Mouse (Mus musculus) MN1 (cell line): ENCODE measurements around the gene Kcnj14.
A peak's percentile ranks its signal among the peaks of the same experiment; 100 is the strongest.

Source experiments
- DNase-seq: peaks from one replicate; pipeline ENCODE4 v3.0.0-alpha.2; 2016; ENCODE audit warnings: low spot score

The Kcnj14 gene

GRCm38 (mm10) chr7:45831128-45831525, 6.5 kb upstream of the Kcnj14 start:
- DNase-seq: peak; percentile 51

- peak; percentile 92 for DNase-seq
These were observed 6.0 kb upstream of the Kcnj14 start, which contains the start of gene Grwd1 for GRCm38 (mm10) chr7:45830427-45831127. Gene Grwd1 (minus strand): TSS chr7:45830944.

- no peak for DNase-seq
These were observed 2.0 kb upstream of the Kcnj14 start for GRCm38 (mm10) chr7:45826631-45827030.

- no peak for DNase-seq
These were observed 3.7 kb downstream of the Kcnj14 start for GRCm38 (mm10) chr7:45820913-45821312.

GRCm38 (mm10) chr7:45819843-45820242, 4.7 kb downstream of the Kcnj14 start:
- no peak for DNase-seq

GRCm38 (mm10) chr7:45815984-45816351, 8.6 kb downstream of the Kcnj14 start:
- DNase-seq: no peak

- DNase-seq: no peak
These were observed 9.1 kb downstream of the Kcnj14 start for GRCm38 (mm10) chr7:45815323-45815983.

GRCm38 (mm10) chr7:45814841-45815240, 9.7 kb downstream of the Kcnj14 start:
- no peak for DNase-seq

- peak; percentile 98 for DNase-seq
These were observed 10.5 kb downstream of the Kcnj14 start, which contains the start of gene Cyth2 for GRCm38 (mm10) chr7:45813787-45814779. Gene Cyth2 (minus strand): TSS chr7:45814581.

GRCm38 (mm10) chr7:45812921-45813320, 11.7 kb downstream of the Kcnj14 start:
- DNase-seq: no peak

- DNase-seq: peak; percentile 32
These were observed 15.1 kb downstream of the Kcnj14 start for GRCm38 (mm10) chr7:45809276-45810075.

GRCm38 (mm10) chr7:45808471-45808870, 16.1 kb downstream of the Kcnj14 start:
- no peak for DNase-seq

- DNase-seq: no peak
These were observed 18.6 kb downstream of the Kcnj14 start for GRCm38 (mm10) chr7:45805941-45806340.

- DNase-seq: no peak
These were observed 22.0 kb downstream of the Kcnj14 start for GRCm38 (mm10) chr7:45802551-45802950.

GRCm38 (mm10) chr7:45801348-45801747, 23.2 kb downstream of the Kcnj14 start:
- peak; percentile 88 for DNase-seq

- no peak for DNase-seq
These were observed 23.9 kb downstream of the Kcnj14 start for GRCm38 (mm10) chr7:45800546-45801204.

- no peak for DNase-seq
These were observed 24.6 kb downstream of the Kcnj14 start for GRCm38 (mm10) chr7:45800001-45800400.

GRCm38 (mm10) chr7:45798931-45799330, 25.7 kb downstream of the Kcnj14 start:
- no peak for DNase-seq

GRCm38 (mm10) chr7:45798511-45798836, 26.1 kb downstream of the Kcnj14 start:
- no peak for DNase-seq

- no peak for DNase-seq
These were observed 26.7 kb downstream of the Kcnj14 start for GRCm38 (mm10) chr7:45797661-45798510.
